8 mouse cellular contexts compared by ENCODE assay signal in the genomic region with DNA sequence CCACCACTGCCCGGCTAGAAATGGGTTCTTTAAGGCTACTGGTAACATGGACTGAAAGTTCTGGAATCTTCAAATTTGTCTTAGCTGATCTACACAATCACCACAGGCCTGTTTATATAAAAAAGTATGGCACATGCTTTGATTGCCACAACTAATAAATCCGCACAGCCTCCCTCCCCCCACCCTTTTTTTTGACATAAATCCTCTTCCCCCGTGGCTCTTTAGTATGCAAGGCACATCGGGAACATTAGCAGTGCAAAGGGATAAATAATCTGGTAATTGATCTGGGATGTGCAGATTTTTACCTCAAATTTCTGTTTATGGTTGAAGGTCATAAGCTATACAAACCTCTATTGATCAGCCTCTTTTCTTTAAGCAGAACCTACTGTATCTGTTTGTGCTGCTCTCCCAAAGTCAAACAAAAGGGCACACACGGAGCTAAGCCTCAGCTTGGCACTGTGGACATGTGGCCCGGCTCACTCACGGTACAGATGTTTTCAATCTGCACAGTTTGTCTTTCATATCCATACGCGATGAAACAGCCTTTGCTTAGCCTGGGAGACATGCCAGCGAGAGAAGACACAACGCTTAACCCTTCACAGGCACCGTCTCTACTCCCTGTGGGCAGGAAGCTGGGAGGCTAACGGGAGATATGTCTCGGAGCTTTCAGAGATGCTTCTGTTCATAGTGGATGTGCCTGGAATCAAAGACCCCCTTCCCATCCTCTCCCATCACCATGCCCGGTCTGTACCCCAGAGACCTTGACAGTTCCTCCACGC.
DNase-seq lines count a peak whose midpoint lies in the region; ATAC-seq lines count a peak whose summit lies in the region.

No protein-coding gene starts in this region.

- H3K27me3 ChIP-seq in kidney, embryonic 16.5 days (ENCODE audit: insufficient read depth, low read length): no peaks in the 10 kb centered on the region

- DNase-seq in urinary bladder, postnatal 14 days (ENCODE audit: low spot score): peak; percentile 42
- DNase-seq in urinary bladder, postnatal 25 days (ENCODE audit: low spot score): no peak
- DNase-seq in heart, adult 8-10 months (ENCODE audit: low spot score): peak; percentile 16
- peak; percentile 10 to 11 for DNase-seq in lung, adult 18-20 months
- DNase-seq in ovary, postnatal 14 days (ENCODE audit: low spot score): peak; percentile 20
- DNase-seq in thymus, postnatal 4 days: no peak
- no peak for DNase-seq in cerebellum, adult 9-10 months

- ATAC-seq in kidney, embryonic 16.5 days (ENCODE audit: low FRiP score, low TSS enrichment): 0 out of 2 replicates have a peak, but pooled peaks have one; percentile 57

- H3K4me3 ChIP-seq in kidney, embryonic 16.5 days (ENCODE audit: low read length): no peak overlapping the region

- no peaks in the 10 kb centered on the region for H3K4me1 ChIP-seq in kidney, embryonic 16.5 days (ENCODE audit: insufficient read depth, low read length)

- WGBS in kidney, embryonic 16.5 days: 52% methylated on average over 16 of the region's 16 CpGs

- no peak overlapping the region for H3K4me2 ChIP-seq in kidney, embryonic 16.5 days (replicated peaks; ENCODE audit: low read depth, low read length)

- H3K36me3 ChIP-seq in kidney, embryonic 16.5 days (ENCODE audit: insufficient read depth, low read length): no peaks in the 10 kb centered on the region

- H3K9ac ChIP-seq in kidney, embryonic 16.5 days (replicated peaks; ENCODE audit: low read length): no peak overlapping the region

- H3K9me3 ChIP-seq in kidney, embryonic 16.5 days (ENCODE audit: low read length): no peaks in the 10 kb centered on the region

- no peak overlapping the region for H3K27ac ChIP-seq in kidney, embryonic 16.5 days (ENCODE audit: low read length)

Comparison
In these comparisons a context has a peak if more than half of its experiments do, and no peak if none do; other contexts are left out.
1. DNase-seq: peak in urinary bladder, postnatal 14 days (single experiment), heart, adult 8-10 months (single experiment), lung, adult 18-20 months (2 of 2) and ovary, postnatal 14 days (single experiment); none in urinary bladder, postnatal 25 days (single experiment), thymus, postnatal 4 days (single experiment) and cerebellum, adult 9-10 months (single experiment).